19 mouse cellular contexts compared by ENCODE assay signal in the genomic region with DNA sequence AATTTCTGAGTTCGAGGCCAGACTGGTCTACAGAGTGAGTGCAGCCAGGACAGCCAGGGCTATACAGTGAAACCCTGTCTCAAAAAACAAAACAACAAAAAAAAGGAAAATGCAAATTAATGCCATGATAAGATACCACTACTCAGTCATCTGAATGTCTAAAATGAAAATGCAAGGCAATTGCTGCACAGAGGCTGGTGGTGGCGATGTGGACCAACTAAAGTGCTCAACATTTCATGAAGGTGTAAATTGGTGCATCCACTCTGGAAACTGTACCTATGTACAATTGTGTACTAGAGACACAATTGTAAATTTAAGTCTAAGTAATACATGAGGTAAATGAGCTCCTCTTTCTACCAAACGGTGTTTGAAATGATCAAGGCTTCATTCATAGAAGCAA. TPM values are rescaled to one million over a fixed set of nuclear protein-coding genes. Genes with fewer than 3 reads are reported as not detected.
DNase-seq lines count a peak whose midpoint lies in the region; ATAC-seq and TF ChIP-seq lines count a peak whose summit lies in the region.
"Had no signal": no experiment of that assay in that cellular context is flagged by ENCODE, and none has a peak within 500 bp of the region (broad histone marks: within the 10 kb centered on the region; RNA-seq: fewer than 3 reads in every experiment).

No protein-coding gene starts in this region.

- H3K4me2 ChIP-seq in hindbrain, postnatal 0 days (ENCODE audit: low read depth, low read length) = no peak overlapping the region
- no peak overlapping the region for H3K4me2 ChIP-seq in hindbrain, embryonic 13.5 days
- H3K4me2 ChIP-seq in liver, postnatal 0 days (ENCODE audit: low read depth, low read length) = no peak overlapping the region
- H3K4me2 ChIP-seq: embryonic facial prominence, embryonic 13.5 days; forebrain, embryonic 12.5 days; heart, embryonic 13.5 days; hindbrain, embryonic 14.5 days had no signal

- no peaks in the 10 kb centered on the region for H3K36me3 ChIP-seq in hindbrain, postnatal 0 days (ENCODE audit: insufficient read depth, low read length)
- no peaks in the 10 kb centered on the region for H3K36me3 ChIP-seq in hindbrain, embryonic 13.5 days
- H3K36me3 ChIP-seq in liver, postnatal 0 days (replicated peaks; ENCODE audit: insufficient read depth, low read length) = no peaks in the 10 kb centered on the region
- H3K36me3 ChIP-seq in MEL (ENCODE audit: control insufficient read depth in 1 of 2, insufficient read depth in 2 of 2, low read length in 2 of 2) = peaks cover 0 to 4% of the 10 kb centered on the region in 2 experiments; a peak in 2 of 4 replicates
- H3K36me3 ChIP-seq: embryonic facial prominence, embryonic 13.5 days; forebrain, embryonic 12.5 days; heart, embryonic 13.5 days had no signal

- H3K27ac ChIP-seq in hindbrain, postnatal 0 days = no peak overlapping the region
- H3K27ac ChIP-seq in hindbrain, embryonic 13.5 days = no peak overlapping the region
- no peak overlapping the region for H3K27ac ChIP-seq in liver, postnatal 0 days (ENCODE audit: low read depth)
- H3K27ac ChIP-seq in MEL (ENCODE audit: control insufficient read depth, low read depth, low read length) = no peak overlapping the region
- H3K27ac ChIP-seq: embryonic facial prominence, embryonic 13.5 days; forebrain, embryonic 12.5 days; heart, embryonic 13.5 days; hindbrain, embryonic 14.5 days had no signal

- H3K4me1 ChIP-seq in hindbrain, postnatal 0 days (ENCODE audit: insufficient read depth, low read length) = no peaks in the 10 kb centered on the region
- H3K4me1 ChIP-seq in hindbrain, embryonic 13.5 days (replicated peaks) = no peaks in the 10 kb centered on the region; the same call in 1 of the 2 replicates
- no peaks in the 10 kb centered on the region; the same call in 1 of the 2 replicates for H3K4me1 ChIP-seq in liver, postnatal 0 days (ENCODE audit: insufficient read depth)
- peaks cover 0 to 3% of the 10 kb centered on the region in 2 experiments; a peak in 2 of 4 replicates for H3K4me1 ChIP-seq in MEL (ENCODE audit: control insufficient read depth in 1 of 2, insufficient read depth in 2 of 2, low read length in 2 of 2)
- H3K4me1 ChIP-seq: forebrain, embryonic 12.5 days; heart, embryonic 13.5 days had no signal

- TF ChIP-seq CTCF in hindbrain, postnatal 0 days (IDR thresholded peaks at IDR 0.05; ENCODE audit: low read depth) = 0 out of 2 replicates have a peak, but pooled peaks have one; percentile 5
- peak; percentile 45 for TF ChIP-seq CTCF in liver, postnatal 0 days (IDR thresholded peaks at IDR 0.05; ENCODE audit: low read depth)
- TF ChIP-seq CTCF in MEL (IDR thresholded peaks at IDR 0.05 in 2 of 3, conservative IDR thresholded peaks at IDR 0.05 in 1 of 3; ENCODE audit: control insufficient read depth in 1 of 3, insufficient read depth in 1 of 3, low read depth in 2 of 3, low read length in 3 of 3, poor library complexity in 1 of 3, severe bottlenecking in 1 of 3) = peak in 2 of 3 experiments; percentile 10 to 20; a peak in 2 of 6 replicates

- no peaks in the 10 kb centered on the region for H3K27me3 ChIP-seq in hindbrain, postnatal 0 days (ENCODE audit: insufficient read depth, low read length)
- H3K27me3 ChIP-seq in hindbrain, embryonic 13.5 days = no peaks in the 10 kb centered on the region
- no peaks in the 10 kb centered on the region for H3K27me3 ChIP-seq in liver, postnatal 0 days (ENCODE audit: insufficient read depth, low read length)
- no peaks in the 10 kb centered on the region for H3K27me3 ChIP-seq in MEL (ENCODE audit: control insufficient read depth in 1 of 2, insufficient read depth in 2 of 2, low read length in 2 of 2)
- H3K27me3 ChIP-seq: embryonic facial prominence, embryonic 13.5 days; forebrain, embryonic 12.5 days; heart, embryonic 13.5 days had no signal

- no peaks in the 10 kb centered on the region for H3K79me2 ChIP-seq in MEL (ENCODE audit: control insufficient read depth, insufficient read depth, low read length, poor library complexity)

- no peaks in the 10 kb centered on the region for H3K9me3 ChIP-seq in hindbrain, postnatal 0 days (ENCODE audit: low read length)
- no peaks in the 10 kb centered on the region for H3K9me3 ChIP-seq in hindbrain, embryonic 13.5 days
- H3K9me3 ChIP-seq in liver, postnatal 0 days (ENCODE audit: low read length) = no peaks in the 10 kb centered on the region
- H3K9me3 ChIP-seq in MEL (replicated peaks; ENCODE audit: insufficient read depth, low read length) = no peaks in the 10 kb centered on the region
- H3K9me3 ChIP-seq: embryonic facial prominence, embryonic 13.5 days; forebrain, embryonic 12.5 days; G1E; heart, embryonic 13.5 days had no signal

- DNase-seq in hindbrain, postnatal 0 days (ENCODE audit: low spot score) = no peak
- no peak for DNase-seq in liver, postnatal 0 days
- DNase-seq in liver (no peak), MEL (ENCODE audit: low read depth, low spot score) (no peak)
- no peak for DNase-seq in spleen, adult 18-20 months
- DNase-seq in spleen, adult 12 weeks (ENCODE audit: low spot score) = no peak
- DNase-seq: adrenal gland, postnatal 10 days; cerebellum, adult 11-12 months; cerebellum, adult 9-10 months; cerebellum, postnatal 25 days; gastrocnemius, postnatal 36 days; heart, adult 11 months; heart, postnatal 10 days had no signal

- TF ChIP-seq EP300 in liver, postnatal 0 days (IDR thresholded peaks at IDR 0.05; ENCODE audit: low read depth) = no peak
- no peak for TF ChIP-seq EP300 in MEL (IDR thresholded peaks at IDR 0.05; ENCODE audit: low read depth in 1 of 2, low read length in 2 of 2)

- TF ChIP-seq POLR2A in MEL (IDR thresholded peaks at IDR 0.05; ENCODE audit: control insufficient read depth in 1 of 2, insufficient read depth in 1 of 2, low read depth in 1 of 2, low read length in 2 of 2, poor library complexity in 1 of 2) = no peak

- no peak for ATAC-seq in hindbrain, postnatal 0 days
- ATAC-seq in hindbrain, embryonic 13.5 days (ENCODE audit: low FRiP score) = no peak
- ATAC-seq in liver, postnatal 0 days = no peak

- no peak overlapping the region for H3K4me3 ChIP-seq in hindbrain, postnatal 0 days (ENCODE audit: low read length)
- no peak overlapping the region for H3K4me3 ChIP-seq in hindbrain, embryonic 13.5 days
- no peak overlapping the region for H3K4me3 ChIP-seq in liver, postnatal 0 days (ENCODE audit: low read depth, low read length)
- H3K4me3 ChIP-seq in MEL (ENCODE audit: control insufficient read depth in 1 of 2, insufficient read depth in 1 of 2, low read depth in 2 of 2, low read length in 2 of 2) = no peak overlapping the region
- H3K4me3 ChIP-seq: embryonic facial prominence, embryonic 13.5 days; forebrain, embryonic 12.5 days; heart, embryonic 13.5 days had no signal

- TF ChIP-seq RAD21 in MEL (IDR thresholded peaks at IDR 0.05; ENCODE audit: low read depth, low read length) = peak; percentile 10

- WGBS in hindbrain, postnatal 0 days = 92% methylated on average over 3 of the region's 3 CpGs
- 93% methylated on average over 3 of the region's 3 CpGs for WGBS in hindbrain, embryonic 13.5 days
- 74% methylated on average over 3 of the region's 3 CpGs for whole genome bisulfite sequencing in liver, postnatal 0 days (ENCODE audit: insufficient replicate concordance)

- H3K9ac ChIP-seq in hindbrain, postnatal 0 days (replicated peaks; ENCODE audit: low read length) = no peak overlapping the region
- H3K9ac ChIP-seq in hindbrain, embryonic 13.5 days = no peak overlapping the region
- H3K9ac ChIP-seq in liver, postnatal 0 days (replicated peaks) = no peak overlapping the region
- H3K9ac ChIP-seq in MEL (ENCODE audit: control insufficient read depth, low read depth, low read length, poor library complexity, severe bottlenecking) = no peak overlapping the region
- H3K9ac ChIP-seq: embryonic facial prominence, embryonic 13.5 days; forebrain, embryonic 12.5 days; heart, embryonic 13.5 days; hindbrain, embryonic 14.5 days had no signal

TF ChIP-seq in MEL, 35 proteins besides CTCF, POLR2A, EP300 and RAD21:
- TF ChIP-seq TAL1 (IDR thresholded peaks at IDR 0.05; ENCODE audit: low read length) (no peak), SMC3 (IDR thresholded peaks at IDR 0.05; ENCODE audit: low read depth, low read length) (peak; percentile 20; the same call in 1 of the 2 replicates), MAZ (IDR thresholded peaks at IDR 0.05; ENCODE audit: low read depth, low read length) (no peak), BHLHE40 (IDR thresholded peaks at IDR 0.05; ENCODE audit: borderline replicate concordance, low read depth, low read length) (no peak)

RNA-seq across cellular contexts. Expression of a gene that starts 36.5 kb away (rescaled TPM):
- 4.7 and 10.9 TPM in 2 replicates for total RNA-seq in hindbrain, postnatal 0 days (2014; rRNA removed)
- polyA plus RNA-seq in hindbrain, postnatal 0 days (2015; fragmentation: Nextera tagmentation; extraction: Ambion mirVana) = 2.9 and 3.4 TPM in 2 replicates
- 6.8 and 8.6 TPM in 2 replicates for polyA plus RNA-seq in hindbrain, embryonic 13.5 days (2015; fragmentation: Nextera tagmentation; extraction: Ambion mirVana)
- 1.2 and 1.3 TPM in 2 replicates for polyA plus RNA-seq in liver, postnatal 0 days (2015; fragmentation: Nextera tagmentation; extraction: Ambion mirVana)
- 1.9 and 2.7 TPM in 2 replicates for total RNA-seq in MEL (2012; rRNA removed)
- polyA plus RNA-seq in MEL (2012; ENCODE audit: insufficient read depth in 1 of 2, insufficient read length in 2 of 2, low read depth in 1 of 2, low replicate concordance in 2 of 2, missing spikeins in 1 of 2) = 1 to 10 TPM in 1 of 2 experiments, not detected in 1; 2.5 TPM

RNA-seq across cellular contexts. Expression of a gene that starts 36.7 kb away (rescaled TPM):
- 15.1 and 27.3 TPM in 2 replicates for total RNA-seq in hindbrain, postnatal 0 days (2014; rRNA removed)
- polyA plus RNA-seq in hindbrain, postnatal 0 days (2015; fragmentation: Nextera tagmentation; extraction: Ambion mirVana) = 50.4 and 52.5 TPM in 2 replicates
- 66.1 and 66.3 TPM in 2 replicates for polyA plus RNA-seq in hindbrain, embryonic 13.5 days (2015; fragmentation: Nextera tagmentation; extraction: Ambion mirVana)
- 66.0 and 69.3 TPM in 2 replicates for polyA plus RNA-seq in liver, postnatal 0 days (2015; fragmentation: Nextera tagmentation; extraction: Ambion mirVana)
- 27.6 and 31.1 TPM in 2 replicates for total RNA-seq in MEL (2012; rRNA removed)
- 10 to 100 TPM in 1 of 2 experiments, not detected in 1; 31.6 TPM for polyA plus RNA-seq in MEL (2012; ENCODE audit: insufficient read depth in 1 of 2, insufficient read length in 2 of 2, low read depth in 1 of 2, low replicate concordance in 2 of 2, missing spikeins in 1 of 2)
